Mouse (Mus musculus) embryonic fibroblast, embryonic 13.5 days (primary cell): ENCODE results near the gene Adgrf3.

Experiments
- CTCF ChIP-seq: IDR thresholded peaks from 2 replicates; pipeline ENCODE4 v1.5.1; 2011; ENCODE audit warnings: mild to moderate bottlenecking, control low read depth, low read length, moderate library complexity, borderline replicate concordance; ENCODE audit not compliant: insufficient read depth
- POLR2A ChIP-seq: IDR thresholded peaks from 2 replicates; pipeline ENCODE4 v1.6.1; 2011; ENCODE audit warnings: low read depth, mild to moderate bottlenecking, control low read depth, low read length, moderate library complexity

- no peak for TF ChIP-seq CTCF
- TF ChIP-seq POLR2A: no peak
Observed at GRCm38 (mm10) chr5:30220666-30221065, 15.1 kb upstream of the Adgrf3 start.
